Mouse (Mus musculus) forebrain, embryonic 14.5 days (tissue): ENCODE data around the gene Me1. TPM values are rescaled to one million over a fixed set of nuclear protein-coding genes. Genes with fewer than 3 reads are reported as not detected.

Experiments
- ATAC-seq: fragments of 200-750 bp; cut with Nextera tagmentation; 2 replicates; pipeline ENCODE4 v1.8.0; 2017; ENCODE audit warnings: mild to moderate bottlenecking, moderate library complexity
- DNase-seq: peaks from one replicate; pipeline ENCODE4 v3.0.0-alpha.2; 2015; ENCODE audit warnings: low spot score
- H3K27ac ChIP-seq: fragments of 300-500 bp; sonication (generic); 2 replicates; pipeline ENCODE4 v1.5.1; 2014; ENCODE audit warnings: low read depth, mild to moderate bottlenecking, control low read depth, low read length, moderate library complexity
- H3K27me3 ChIP-seq: fragments of 300-500 bp; sonication (generic); replicated peaks from 2 replicates; pipeline ENCODE4 v1.6.1; 2014; ENCODE audit warnings: low read length, control low read depth, mixed read lengths; ENCODE audit not compliant: control insufficient read depth, insufficient read depth
- H3K36me3 ChIP-seq: fragments of 300-500 bp; sonication (generic); 2 replicates; pipeline ENCODE4 v1.6.1; 2014; ENCODE audit warnings: low read length, control low read depth; ENCODE audit not compliant: control insufficient read depth, insufficient read depth
- H3K4me1 ChIP-seq: fragments of 300-500 bp; sonication (generic); 2 replicates; pipeline ENCODE4 v1.6.1; 2014; ENCODE audit warnings: antibody characterized with exemption, low read length, control low read depth; ENCODE audit not compliant: control insufficient read depth, insufficient read depth
- H3K4me2 ChIP-seq: fragments of 300-500 bp; sonication (generic); 2 replicates; pipeline ENCODE4 v1.6.1; 2014; ENCODE audit warnings: mild to moderate bottlenecking, control low read depth, low read length
- H3K4me3 ChIP-seq: fragments of 300-500 bp; sonication (generic); 2 replicates; pipeline ENCODE4 v1.5.1; 2014; ENCODE audit warnings: low read depth, low read length, control low read depth
- H3K9ac ChIP-seq: fragments of 300-500 bp; sonication (generic); 2 replicates; pipeline ENCODE4 v1.6.1; 2014; ENCODE audit warnings: mild to moderate bottlenecking, low read length, control low read depth, moderate library complexity
- H3K9me3 ChIP-seq: fragments of 300-500 bp; sonication (generic); replicated peaks from 2 replicates; pipeline ENCODE4 v1.6.1; 2016; ENCODE audit warnings: low read length, control low read depth, mixed read lengths; ENCODE audit not compliant: control insufficient read depth
- WGBS: fragments of 180-500 bp; shearing (Covaris S2); extraction: QIAGEN DNeasy Blood & Tissue Kit; methylation state at CpG from one replicate; pipeline ENCODE4 v1.1.7; 2014; 5-methylcytosine and 5-hydroxymethylcytosine counted together
- polyA plus RNA-seq: library from polyadenylated mRNA; unstranded; fragments of >200 nt; fragmentation: Nextera tagmentation; extraction: Ambion mirVana; gene quantifications from 2 replicates; pipeline ENCODE4 v1.2.1, GENCODE M21; 2014

The Me1 gene
- polyA plus RNA-seq, 1 experiment from 2014 or later = 13.8 TPM

- Histone ChIP-seq H3K4me2 (no peak overlapping the region), H3K36me3 (no peaks in the 10 kb centered on the region), H3K27me3 (no peaks in the 10 kb centered on the region), H3K4me3 (no peak overlapping the region), H3K4me1 (no peaks in the 10 kb centered on the region), H3K9ac (no peak overlapping the region), H3K9me3 (no peaks in the 10 kb centered on the region), H3K27ac (no peak overlapping the region)
- DNase-seq (no peak), ATAC-seq (no peak)
- 91% methylated on average over 11 of the region's 11 CpGs for WGBS
Observed at GRCm38 (mm10) chr9:86587019-86587795, 108.5 kb downstream of the Me1 start.

GRCm38 (mm10) chr9:86583740-86584139, 112.0 kb downstream of the Me1 start:
- DNase-seq (peak; percentile 74), ATAC-seq (peak; percentile 71)
- Histone ChIP-seq H3K4me3 (no peak overlapping the region), H3K9me3 (no peaks in the 10 kb centered on the region), H3K36me3 (no peaks in the 10 kb centered on the region), H3K9ac (no peak overlapping the region), H3K4me2 (no peak overlapping the region), H3K4me1 (no peaks in the 10 kb centered on the region), H3K27ac (no peak overlapping the region), H3K27me3 (no peaks in the 10 kb centered on the region)
- 55% methylated on average over 3 of the region's 3 CpGs for WGBS

GRCm38 (mm10) chr9:86579657-86580056, 116.1 kb downstream of the Me1 start:
- DNase-seq = no peak
- Histone ChIP-seq H3K27ac (no peak overlapping the region), H3K9me3 (no peaks in the 10 kb centered on the region), H3K4me3 (no peak overlapping the region), H3K4me1 (no peaks in the 10 kb centered on the region), H3K9ac (no peak overlapping the region), H3K36me3 (no peaks in the 10 kb centered on the region), H3K27me3 (no peaks in the 10 kb centered on the region), H3K4me2 (no peak overlapping the region)
- no peak for ATAC-seq
- WGBS = 97% methylated on average over 10 of the region's 10 CpGs

GRCm38 (mm10) chr9:86575178-86575577, 120.6 kb downstream of the Me1 start:
- Histone ChIP-seq H3K4me1 (peaks cover 6% of the 10 kb centered on the region; the same call in 1 of the 2 replicates), H3K36me3 (no peaks in the 10 kb centered on the region), H3K9ac (no peak overlapping the region), H3K27ac (no peak overlapping the region), H3K9me3 (no peaks in the 10 kb centered on the region), H3K27me3 (no peaks in the 10 kb centered on the region), H3K4me3 (no peak overlapping the region), H3K4me2 (no peak overlapping the region)
- DNase-seq (no peak), ATAC-seq (no peak)
- WGBS = 95% methylated on average over 6 of the region's 6 CpGs

- 89% methylated on average over 20 of the region's 20 CpGs for WGBS
- no peak overlapping the region for H3K4me2 ChIP-seq
Observed at GRCm38 (mm10) chr9:86573616-86574303, 122.0 kb downstream of the Me1 start.

GRCm38 (mm10) chr9:86572636-86573291, 123.0 kb downstream of the Me1 start:
- Histone ChIP-seq H3K9me3 (no peaks in the 10 kb centered on the region), H3K4me2 (peak overlapping the region; percentile 100), H3K36me3 (peaks cover 14% of the 10 kb centered on the region), H3K9ac (peak overlapping the region; percentile 66), H3K4me3 (peak overlapping the region; percentile 67), H3K27me3 (no peaks in the 10 kb centered on the region), H3K4me1 (peaks cover 6% of the 10 kb centered on the region; the same call in 1 of the 2 replicates), H3K27ac (no peak overlapping the region)
- 8% methylated on average over 13 of the region's 13 CpGs for WGBS
- peak; percentile 11; the same call in 1 of the 2 replicates for ATAC-seq
- DNase-seq = peak; percentile 89

More at GRCm38 (mm10) chr9:86573616-86574303, 122.0 kb downstream of the Me1 start:
- ATAC-seq (no peak), DNase-seq (no peak)
- Histone ChIP-seq H3K36me3 (peaks cover 8% of the 10 kb centered on the region), H3K27ac (no peak overlapping the region), H3K4me1 (peaks cover 6% of the 10 kb centered on the region; the same call in 1 of the 2 replicates), H3K9me3 (no peaks in the 10 kb centered on the region), H3K27me3 (no peaks in the 10 kb centered on the region), H3K9ac (no peak overlapping the region), H3K4me3 (no peak overlapping the region)

- no peaks in the 10 kb centered on the region for H3K27me3 ChIP-seq
- peak overlapping the region; percentile 66 for H3K9ac ChIP-seq
- H3K27ac ChIP-seq = no peak overlapping the region
- peaks cover 18% of the 10 kb centered on the region for H3K36me3 ChIP-seq
- ATAC-seq (no peak), DNase-seq (no peak)
- H3K4me3 ChIP-seq = peak overlapping the region; percentile 67
- WGBS = under 1% methylated on average over 25 of the region's 25 CpGs
- H3K9me3 ChIP-seq = no peaks in the 10 kb centered on the region
- H3K4me2 ChIP-seq = peak overlapping the region; percentile 100
- peaks cover 6% of the 10 kb centered on the region; the same call in 1 of the 2 replicates for H3K4me1 ChIP-seq
Observed at GRCm38 (mm10) chr9:86572196-86572595, 123.6 kb downstream of the Me1 start.

GRCm38 (mm10) chr9:86571540-86572135, 124.1 kb downstream of the Me1 start, which contains the start of the genes Pgm3 and Rwdd2a:
Gene Pgm3 (minus strand): TSS chr9:86571842.
Gene Rwdd2a (plus strand): TSS chr9:86571991.
- Histone ChIP-seq H3K4me1 (peaks cover 6% of the 10 kb centered on the region; the same call in 1 of the 2 replicates), H3K36me3 (peaks cover 23% of the 10 kb centered on the region)
- WGBS = 0% methylated on average over 59 of the region's 59 CpGs

More at GRCm38 (mm10) chr9:86571540-86572135, 124.1 kb downstream of the Me1 start, which contains the start of the genes Pgm3 and Rwdd2a:
- Histone ChIP-seq H3K9ac (peak within 1 kb of the TSS; percentile 69), H3K4me2 (peak within 1 kb of the TSS; percentile 100), H3K27ac (0 out of 2 replicates have a peak within 1 kb of the TSS, but pooled peaks have one; percentile 63), H3K4me3 (peak within 1 kb of the TSS; percentile 67), H3K27me3 (no peaks in the 10 kb centered on the region), H3K9me3 (no peaks in the 10 kb centered on the region)
- ATAC-seq (peak; percentile 98), DNase-seq (peak; percentile 96)
